In genomic region chr8:117988781-117989180, GRCm38 (mm10) we compare ENCODE assay signal across 15 mouse cellular contexts.
DNase-seq lines count a peak whose midpoint lies in the region; ATAC-seq and TF ChIP-seq lines count a peak whose summit lies in the region.
"Had no signal": no experiment of that assay in that cellular context is flagged by ENCODE, and none has a peak within 500 bp of the region (broad histone marks: within the 10 kb centered on the region; RNA-seq: fewer than 3 reads in every experiment).

No protein-coding gene starts in this region.

- H3K27ac ChIP-seq in kidney, embryonic 16.5 days (ENCODE audit: low read length): no peak overlapping the region; the same call in 1 of the 2 replicates
- H3K27ac ChIP-seq in kidney, adult 2 months (ENCODE audit: insufficient read depth, low read depth, low read length): no peak overlapping the region
- H3K27ac ChIP-seq: embryonic facial prominence, embryonic 13.5 days; hindbrain, embryonic 12.5 days had no signal

- TF ChIP-seq POLR2A in kidney, adult 2 months (IDR thresholded peaks at IDR 0.05; ENCODE audit: low read depth, low read length): no peak

- H3K4me3 ChIP-seq in kidney, embryonic 16.5 days (ENCODE audit: low read length): no peak overlapping the region
- no peak overlapping the region for H3K4me3 ChIP-seq in kidney, adult 2 months (ENCODE audit: insufficient read depth, low read depth, low read length)
- H3K4me3 ChIP-seq: embryonic facial prominence, embryonic 13.5 days; hindbrain, embryonic 12.5 days had no signal

- no peak overlapping the region for H3K4me2 ChIP-seq in kidney, embryonic 16.5 days (replicated peaks; ENCODE audit: low read depth, low read length)
- H3K4me2 ChIP-seq: embryonic facial prominence, embryonic 13.5 days; hindbrain, embryonic 12.5 days had no signal

- DNase-seq in embryo, embryonic 11 days: peak; percentile 27
- no peak for DNase-seq in embryo, embryonic 10 days (ENCODE audit: low spot score)
- DNase-seq in kidney, adult 2 months: no peak
- peak; percentile 27 to 42 for DNase-seq in right cerebral cortex, postnatal 10 days (ENCODE audit: low spot score in 2 of 2)
- DNase-seq in right cerebral cortex, postnatal 4 days: no peak
- no peak for DNase-seq in urinary bladder, postnatal 10 days (ENCODE audit: low spot score)
- DNase-seq in spleen, postnatal 14 days (ENCODE audit: low spot score in 2 of 2): no peak
- DNase-seq: cerebellum, adult 9-11 months; gastrocnemius, postnatal 25 days; kidney, adult 18-20 months; lung, adult 18-20 months; thymus, postnatal 36 days had no signal

- TF ChIP-seq CTCF in kidney, adult 2 months (conservative IDR thresholded peaks at IDR 0.05; ENCODE audit: insufficient read depth, insufficient read length, low read depth, low read length): no peak

- no peak overlapping the region for H3K9ac ChIP-seq in kidney, embryonic 16.5 days (replicated peaks; ENCODE audit: low read length)
- H3K9ac ChIP-seq: embryonic facial prominence, embryonic 13.5 days; hindbrain, embryonic 12.5 days had no signal

- H3K9me3 ChIP-seq in kidney, embryonic 16.5 days (ENCODE audit: low read length): peaks cover 4% of the 10 kb centered on the region; the same call in 1 of the 2 replicates

- H3K27me3 ChIP-seq in kidney, embryonic 16.5 days (ENCODE audit: insufficient read depth, low read length): no peaks in the 10 kb centered on the region
- no peaks in the 10 kb centered on the region; the same call in 1 of the 2 replicates for H3K27me3 ChIP-seq in kidney, adult 2 months (replicated peaks; ENCODE audit: control insufficient read depth, insufficient read depth, low read length)
- H3K27me3 ChIP-seq: embryonic facial prominence, embryonic 13.5 days; hindbrain, embryonic 12.5 days had no signal

- no peaks in the 10 kb centered on the region for H3K36me3 ChIP-seq in kidney, embryonic 16.5 days (ENCODE audit: insufficient read depth, low read length)
- H3K36me3 ChIP-seq in kidney, adult 2 months (ENCODE audit: control insufficient read depth, insufficient read depth, low read length): no peaks in the 10 kb centered on the region
- H3K36me3 ChIP-seq: embryonic facial prominence, embryonic 13.5 days; hindbrain, embryonic 12.5 days had no signal

- ATAC-seq in kidney, embryonic 16.5 days (ENCODE audit: low FRiP score, low TSS enrichment): peak; percentile 71

- WGBS in kidney, embryonic 16.5 days: 25% methylated on average over 5 of the region's 5 CpGs
- 26% methylated on average over 5 of the region's 5 CpGs for WGBS in kidney, adult 2 months

- no peaks in the 10 kb centered on the region for H3K4me1 ChIP-seq in kidney, embryonic 16.5 days (ENCODE audit: insufficient read depth, low read length)
- no peaks in the 10 kb centered on the region for H3K4me1 ChIP-seq in kidney, adult 2 months (ENCODE audit: control insufficient read depth, insufficient read depth, low read length)
- H3K4me1 ChIP-seq: embryonic facial prominence, embryonic 13.5 days; hindbrain, embryonic 12.5 days had no signal

Comparison
In these comparisons a context has a peak if more than half of its experiments do, and no peak if none do; other contexts are left out.
1. DNase-seq: peak in embryo, embryonic 11 days (single experiment) and right cerebral cortex, postnatal 10 days (2 of 2); none in embryo, embryonic 10 days (single experiment), kidney, adult 2 months (single experiment), right cerebral cortex, postnatal 4 days (single experiment), urinary bladder, postnatal 10 days (single experiment) and spleen, postnatal 14 days (0 of 2).